Mouse (Mus musculus): ENCODE measurements around the gene Prkcq.

DNA sequence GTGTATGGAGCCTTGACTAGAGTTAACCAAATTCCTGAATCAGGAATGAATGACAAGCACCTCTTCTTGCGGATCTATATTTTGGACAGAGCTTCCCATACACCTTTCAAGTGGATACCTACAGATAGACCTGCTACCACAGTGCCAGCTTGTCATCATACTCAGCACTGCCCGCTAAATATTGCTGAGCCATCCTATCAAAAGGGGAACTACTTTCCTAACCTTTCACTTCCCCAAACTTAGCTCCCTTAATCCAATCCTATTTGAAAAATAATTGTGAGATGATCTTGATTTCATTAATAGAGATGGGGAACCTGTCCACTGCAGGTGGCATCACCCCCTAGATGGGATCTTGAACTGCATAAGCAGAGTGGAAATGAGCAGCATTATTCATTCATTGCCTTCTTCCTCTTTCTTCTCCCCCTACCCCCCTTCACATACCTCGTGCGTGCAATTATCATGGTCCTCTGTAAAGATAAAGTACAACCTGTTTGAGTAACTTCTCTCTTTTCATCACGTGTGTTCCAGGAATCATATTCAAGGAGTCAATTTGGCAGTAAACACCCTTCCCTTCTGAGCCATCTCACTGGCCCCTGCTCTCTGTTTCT lies 25.1 kb downstream of the Prkcq start:
- TF ChIP-seq POLR2A (IDR thresholded peaks at IDR 0.05; ENCODE audit: borderline replicate concordance, low read depth, low read length): no peak
- TF ChIP-seq CTCF (IDR thresholded peaks at IDR 0.05; ENCODE audit: low read depth, low read length): no peak
